Mouse (Mus musculus): ENCODE results near the gene Gm3402.
"Not testable (repeated sequence)": the region's sequence is repeated elsewhere in the genome, so short reads cannot be mapped to it uniquely, and the experiment has no call there.

Gene Gm3402

GRCm38 (mm10) chr5:146513823-146514222, at the start of gene Gm3402:
Gm3402 (plus strand) TSS chr5:146514123.
- DNase-seq = not testable (repeated sequence)

GRCm38 (mm10) chr5:146466663-146467062, 47.3 kb upstream of the Gm3402 start:
- no peak for DNase-seq

- DNase-seq = no peak
Observed at GRCm38 (mm10) chr5:146468311-146468710, 45.6 kb upstream of the Gm3402 start.

- DNase-seq = no peak
Observed at GRCm38 (mm10) chr5:146470821-146471220, 43.1 kb upstream of the Gm3402 start.

GRCm38 (mm10) chr5:146471311-146471710, 42.6 kb upstream of the Gm3402 start:
- DNase-seq = peak; percentile 43

- DNase-seq = no peak
Observed at GRCm38 (mm10) chr5:146471821-146472220, 42.1 kb upstream of the Gm3402 start.

- not testable (repeated sequence) for DNase-seq
Observed at GRCm38 (mm10) chr5:146479564-146479963, 34.4 kb upstream of the Gm3402 start.

GRCm38 (mm10) chr5:146481665-146482064, 32.3 kb upstream of the Gm3402 start, which contains the start of gene Gm6408:
Gm6408 (plus strand) TSS chr5:146481965.
- DNase-seq = not testable (repeated sequence)

GRCm38 (mm10) chr5:146488959-146489358, 25.0 kb upstream of the Gm3402 start:
- not testable (repeated sequence) for DNase-seq

GRCm38 (mm10) chr5:146491063-146491462, 22.9 kb upstream of the Gm3402 start, which contains the start of gene Gm6370:
Gm6370 (plus strand) TSS chr5:146491363.
- DNase-seq = not testable (repeated sequence)

- not testable (repeated sequence) for DNase-seq
Observed at GRCm38 (mm10) chr5:146502099-146502498, 11.8 kb upstream of the Gm3402 start, which contains the start of gene 4930449I24Rik. 4930449I24Rik (plus strand) TSS chr5:146502399.

- peak; percentile 2 for DNase-seq
Observed at GRCm38 (mm10) chr5:146525501-146525900, 11.6 kb downstream of the Gm3402 start, which contains the start of gene Gm3404. Gm3404 (plus strand) TSS chr5:146525801.

GRCm38 (mm10) chr5:146537347-146537746, 23.4 kb downstream of the Gm3402 start, which contains the start of gene Gm3409:
Gm3409 (plus strand) TSS chr5:146537647.
- not testable (repeated sequence) for DNase-seq

GRCm38 (mm10) chr5:146555836-146556235, 41.9 kb downstream of the Gm3402 start, which contains the start of gene Gm3415:
Gm3415 (plus strand) TSS chr5:146556136.
- DNase-seq = not testable (repeated sequence)

- no peak for DNase-seq
Observed at GRCm38 (mm10) chr5:146564259-146564658, 50.3 kb downstream of the Gm3402 start.

Measured in kidney, adult 11 months (tissue).